Mouse (Mus musculus) erythroblast, embryonic 14.5 days (primary cell): ENCODE measurements around the gene Mfsd1. TPM values are rescaled to one million over a fixed set of nuclear protein-coding genes. Genes with fewer than 3 reads are reported as not detected.

ENCODE experiments used
- H3K27me3 ChIP-seq: 2 replicates; pipeline ENCODE4 v1.6.1; 2012; ENCODE audit warnings: inconsistent platforms; ENCODE audit not compliant: control insufficient read depth
- H3K36me3 ChIP-seq: 2 replicates; pipeline ENCODE4 v1.6.1; 2012; ENCODE audit warnings: mild to moderate bottlenecking, inconsistent platforms; ENCODE audit not compliant: control insufficient read depth
- H3K4me1 ChIP-seq: 2 replicates; pipeline ENCODE4 v1.6.1; 2012; ENCODE audit warnings: inconsistent platforms; ENCODE audit not compliant: control insufficient read depth
- H3K4me3 ChIP-seq: replicated peaks from 2 replicates; pipeline ENCODE3; 2012; ENCODE audit warnings: moderate library complexity, mild to moderate bottlenecking, inconsistent platforms
- H3K9me3 ChIP-seq: 2 replicates; pipeline ENCODE4 v1.6.1; 2012; ENCODE audit warnings: low read length, inconsistent platforms, mixed read lengths; ENCODE audit not compliant: control insufficient read depth
- GATA1 ChIP-seq: IDR thresholded peaks from 2 replicates; pipeline ENCODE4 v1.6.1; 2012; ENCODE audit warnings: low read length, inconsistent platforms, mixed read lengths
- TAL1 ChIP-seq: IDR thresholded peaks from 3 replicates; pipeline ENCODE4 v1.6.1; 2012; ENCODE audit warnings: low read length, inconsistent platforms, mixed read lengths
- polyA plus RNA-seq: library from polyadenylated mRNA; stranded (reverse); fragments of >175 nt; gene quantifications from 2 replicates; pipeline ENCODE4 v1.2.3, GENCODE M21; 2012

Gene Mfsd1
- polyA plus RNA-seq, 1 experiment, result 0.82 TPM

GRCm38 (mm10) chr3:67565540-67566227, 16.9 kb upstream of the Mfsd1 start:
- TF ChIP-seq GATA1, result peak; percentile 38
- TF ChIP-seq TAL1, result peak; percentile 66
- H3K27me3 ChIP-seq, result peaks cover 7% of the 10 kb centered on the region
- H3K4me3 ChIP-seq, result no peak overlapping the region
- no peaks in the 10 kb centered on the region for H3K36me3 ChIP-seq
- peaks cover 2% of the 10 kb centered on the region; the same call in 1 of the 2 replicates for H3K9me3 ChIP-seq
- peaks cover 42% of the 10 kb centered on the region for H3K4me1 ChIP-seq

GRCm38 (mm10) chr3:67568015-67568618, 14.4 kb upstream of the Mfsd1 start:
- peaks cover 10% of the 10 kb centered on the region for H3K27me3 ChIP-seq
- H3K9me3 ChIP-seq, result peaks cover 2% of the 10 kb centered on the region; the same call in 1 of the 2 replicates
- peaks cover 42% of the 10 kb centered on the region for H3K4me1 ChIP-seq
- no peaks in the 10 kb centered on the region for H3K36me3 ChIP-seq
- TF ChIP-seq TAL1 (no peak), GATA1 (no peak)
- no peak overlapping the region for H3K4me3 ChIP-seq

GRCm38 (mm10) chr3:67572918-67573317, 9.6 kb upstream of the Mfsd1 start:
- H3K27me3 ChIP-seq, result peaks cover 10% of the 10 kb centered on the region
- TF ChIP-seq TAL1 (no peak), GATA1 (no peak)
- H3K9me3 ChIP-seq, result no peaks in the 10 kb centered on the region
- H3K4me1 ChIP-seq, result peaks cover 8% of the 10 kb centered on the region
- no peaks in the 10 kb centered on the region for H3K36me3 ChIP-seq
- no peak overlapping the region for H3K4me3 ChIP-seq

- TF ChIP-seq TAL1 (no peak), GATA1 (no peak)
- Histone ChIP-seq H3K27me3 (peaks cover 10% of the 10 kb centered on the region), H3K4me3 (no peak overlapping the region), H3K36me3 (no peaks in the 10 kb centered on the region), H3K9me3 (no peaks in the 10 kb centered on the region), H3K4me1 (peaks cover 5% of the 10 kb centered on the region; the same call in 1 of the 2 replicates)
Measured at GRCm38 (mm10) chr3:67573523-67573922, 9.0 kb upstream of the Mfsd1 start.

GRCm38 (mm10) chr3:67576248-67576647, 6.3 kb upstream of the Mfsd1 start:
- H3K9me3 ChIP-seq, result no peaks in the 10 kb centered on the region
- TF ChIP-seq GATA1 (no peak), TAL1 (no peak)
- no peaks in the 10 kb centered on the region; the same call in 1 of the 2 replicates for H3K27me3 ChIP-seq
- no peaks in the 10 kb centered on the region for H3K36me3 ChIP-seq
- no peak overlapping the region for H3K4me3 ChIP-seq
- H3K4me1 ChIP-seq, result peaks cover 5% of the 10 kb centered on the region; the same call in 1 of the 2 replicates

- H3K9me3 ChIP-seq, result 0 out of 2 replicates have a peak, but pooled peaks cover 2% of the 10 kb centered on the region
- no peaks in the 10 kb centered on the region for H3K36me3 ChIP-seq
- H3K4me3 ChIP-seq, result no peak overlapping the region
- H3K4me1 ChIP-seq, result peaks cover 7% of the 10 kb centered on the region
- no peaks in the 10 kb centered on the region; the same call in 1 of the 2 replicates for H3K27me3 ChIP-seq
- TF ChIP-seq TAL1 (no peak), GATA1 (no peak)
Measured at GRCm38 (mm10) chr3:67576724-67577123, 5.8 kb upstream of the Mfsd1 start.

- Histone ChIP-seq H3K4me1 (peaks cover 23% of the 10 kb centered on the region), H3K4me3 (peak overlapping the region; percentile 77), H3K27me3 (no peaks in the 10 kb centered on the region; the same call in 1 of the 2 replicates), H3K9me3 (0 out of 2 replicates have a peak, but pooled peaks cover 2% of the 10 kb centered on the region), H3K36me3 (peaks cover 15% of the 10 kb centered on the region)
- no peak for TF ChIP-seq GATA1
- TF ChIP-seq TAL1, result no peak
Measured at GRCm38 (mm10) chr3:67583125-67583845, 744 bp downstream of the Mfsd1 start.

- Histone ChIP-seq H3K9me3 (0 out of 2 replicates have a peak, but pooled peaks cover 2% of the 10 kb centered on the region), H3K4me3 (peak overlapping the region; percentile 77), H3K36me3 (peaks cover 17% of the 10 kb centered on the region), H3K27me3 (no peaks in the 10 kb centered on the region; the same call in 1 of the 2 replicates), H3K4me1 (peaks cover 23% of the 10 kb centered on the region)
- no peak for TF ChIP-seq TAL1
- TF ChIP-seq GATA1, result no peak
Measured at GRCm38 (mm10) chr3:67583846-67584186, 1.3 kb downstream of the Mfsd1 start.

GRCm38 (mm10) chr3:67586511-67586910, 4.0 kb downstream of the Mfsd1 start:
- Histone ChIP-seq H3K4me1 (peaks cover 23% of the 10 kb centered on the region), H3K9me3 (0 out of 2 replicates have a peak, but pooled peaks cover 1% of the 10 kb centered on the region), H3K36me3 (peaks cover 42% of the 10 kb centered on the region), H3K4me3 (no peak overlapping the region), H3K27me3 (no peaks in the 10 kb centered on the region; the same call in 1 of the 2 replicates)
- TF ChIP-seq GATA1 (no peak), TAL1 (no peak)
